Mouse (Mus musculus): ENCODE data around the gene Krt83. TPM values are rescaled to one million over a fixed set of nuclear protein-coding genes. Genes with fewer than 3 reads are reported as not detected.

Krt83 gene
- total RNA-seq, 2 experiments from 2014 or later, result not detected

- DNase-seq (ENCODE audit: extremely low spot score in 1 of 2, low spot score in 2 of 2), result no peak
- intact Hi-C loops (cut with DNase I), result no loop called here
Observed at GRCm38 (mm10) chr15:101482056-101482455, 9.3 kb downstream of the Krt83 start.

GRCm38 (mm10) chr15:101479666-101480060 lies 11.6 kb downstream of the Krt83 start:
- intact Hi-C loops (cut with DNase I), result no loop called here
- no peak for DNase-seq (ENCODE audit: extremely low spot score in 1 of 2, low spot score in 2 of 2)

- intact Hi-C loops (cut with DNase I), result no loop called here
- DNase-seq (ENCODE audit: extremely low spot score in 1 of 2, low spot score in 2 of 2), result peak; percentile 7 to 74
Observed at GRCm38 (mm10) chr15:101479007-101479665, 12.2 kb downstream of the Krt83 start.

GRCm38 (mm10) chr15:101472952-101473528 lies 18.3 kb downstream of the Krt83 start, which contains the start of gene Krt86:
Krt86 (plus strand) TSS chr15:101473478.
- intact Hi-C loops (cut with DNase I), result no loop called here
- no peak for DNase-seq (ENCODE audit: extremely low spot score in 1 of 2, low spot score in 2 of 2)

- intact Hi-C loops (cut with DNase I), result no loop called here
- no peak for DNase-seq (ENCODE audit: extremely low spot score in 1 of 2, low spot score in 2 of 2)
Observed at GRCm38 (mm10) chr15:101469093-101469492, 22.2 kb downstream of the Krt83 start.

- intact Hi-C loops (cut with DNase I), result no loop called here
- DNase-seq (ENCODE audit: extremely low spot score in 1 of 2, low spot score in 2 of 2), result no peak
Observed at GRCm38 (mm10) chr15:101463651-101464050, 27.7 kb downstream of the Krt83 start, which contains the start of gene Krt81. Krt81 (minus strand) TSS chr15:101463751.

- DNase-seq (ENCODE audit: extremely low spot score in 1 of 2, low spot score in 2 of 2), result peak in 1 of 2 experiments; percentile 40
- intact Hi-C loops (cut with DNase I), result no loop called here
Observed at GRCm38 (mm10) chr15:101459283-101459682, 32.0 kb downstream of the Krt83 start.

GRCm38 (mm10) chr15:101458361-101458930 lies 32.9 kb downstream of the Krt83 start:
- peak in 1 of 2 experiments; percentile 60 for DNase-seq (ENCODE audit: extremely low spot score in 1 of 2, low spot score in 2 of 2)
- intact Hi-C loops (cut with DNase I), result no loop called here

GRCm38 (mm10) chr15:101455891-101456290 lies 35.4 kb downstream of the Krt83 start:
- no peak for DNase-seq (ENCODE audit: extremely low spot score in 1 of 2, low spot score in 2 of 2)
- intact Hi-C loops (cut with DNase I), result no loop called here

- intact Hi-C loops (cut with DNase I), result no loop called here
- no peak for DNase-seq (ENCODE audit: extremely low spot score in 1 of 2, low spot score in 2 of 2)
Observed at GRCm38 (mm10) chr15:101455292-101455691, 36.0 kb downstream of the Krt83 start.

- intact Hi-C loops (cut with DNase I), result no loop called here
- no peak for DNase-seq (ENCODE audit: extremely low spot score in 1 of 2, low spot score in 2 of 2)
Observed at GRCm38 (mm10) chr15:101454774-101455173, 36.5 kb downstream of the Krt83 start.

- peak; percentile 37 to 85 for DNase-seq (ENCODE audit: extremely low spot score in 1 of 2, low spot score in 2 of 2)
- intact Hi-C loops (cut with DNase I), result no loop called here
Observed at GRCm38 (mm10) chr15:101453093-101453736, 38.1 kb downstream of the Krt83 start.

GRCm38 (mm10) chr15:101447444-101447843 lies 43.9 kb downstream of the Krt83 start, which contains the start of gene Krt88:
Krt88 (plus strand) TSS chr15:101447744.
- DNase-seq (ENCODE audit: extremely low spot score in 1 of 2, low spot score in 2 of 2), result no peak
- intact Hi-C loops (cut with DNase I), result no loop called here

- no peak for DNase-seq (ENCODE audit: extremely low spot score in 1 of 2, low spot score in 2 of 2)
Observed at GRCm38 (mm10) chr15:101446572-101446971, 44.7 kb downstream of the Krt83 start.

GRCm38 (mm10) chr15:101440837-101441236 lies 50.5 kb downstream of the Krt83 start:
- intact Hi-C loops (cut with DNase I), result no loop called here
- peak in 1 of 2 experiments; percentile 15 for DNase-seq (ENCODE audit: extremely low spot score in 1 of 2, low spot score in 2 of 2)

More at GRCm38 (mm10) chr15:101446572-101446971, 44.7 kb downstream of the Krt83 start:
- intact Hi-C loops (cut with DNase I), result no loop called here

- DNase-seq (ENCODE audit: extremely low spot score in 1 of 2, low spot score in 2 of 2), result no peak
- intact Hi-C loops (cut with DNase I), result no loop called here
Observed at GRCm38 (mm10) chr15:101438555-101438954, 52.8 kb downstream of the Krt83 start, which contains the start of gene Krt87. Krt87 (minus strand) TSS chr15:101438804.

GRCm38 (mm10) chr15:101436611-101437010 lies 54.7 kb downstream of the Krt83 start:
- no peak for DNase-seq (ENCODE audit: extremely low spot score in 1 of 2, low spot score in 2 of 2)
- intact Hi-C loops (cut with DNase I), result no loop called here
